Mouse (Mus musculus): Measurements from ENCODE around the gene Cfdp1. TPM values are rescaled to one million over a fixed set of nuclear protein-coding genes. Genes with fewer than 3 reads are reported as not detected.

The Cfdp1 gene
- polyA plus RNA-seq, 1 experiment, result 60.6 TPM

DNA sequence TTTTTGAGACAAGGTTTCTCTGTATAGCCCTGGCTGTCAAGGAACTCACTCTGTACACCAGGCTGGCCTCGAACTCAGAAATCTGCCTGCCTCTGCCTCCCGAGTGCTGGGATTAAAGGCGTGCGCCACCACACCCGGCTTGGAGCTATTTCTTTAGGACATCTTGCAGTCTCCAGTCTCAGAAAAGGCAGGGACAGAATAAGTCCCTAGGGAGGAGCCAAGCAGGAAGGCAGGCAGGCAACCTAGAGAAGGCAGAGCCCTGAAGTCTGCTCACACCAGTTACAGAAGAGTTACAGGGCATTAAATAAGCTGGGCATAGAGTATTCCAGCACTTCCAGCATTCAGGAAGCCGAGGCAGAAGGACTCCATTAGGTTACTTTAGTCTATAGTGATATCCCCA, 128.8 kb downstream of the Cfdp1 start:
- peaks cover 58% of the 10 kb centered on the region for H3K4me1 ChIP-seq (ENCODE audit: control insufficient read depth, insufficient read depth, insufficient read length, low read length)
- peak overlapping the region; percentile 72 for H3K27ac ChIP-seq (replicated peaks; ENCODE audit: low read depth, low read length)

DNA sequence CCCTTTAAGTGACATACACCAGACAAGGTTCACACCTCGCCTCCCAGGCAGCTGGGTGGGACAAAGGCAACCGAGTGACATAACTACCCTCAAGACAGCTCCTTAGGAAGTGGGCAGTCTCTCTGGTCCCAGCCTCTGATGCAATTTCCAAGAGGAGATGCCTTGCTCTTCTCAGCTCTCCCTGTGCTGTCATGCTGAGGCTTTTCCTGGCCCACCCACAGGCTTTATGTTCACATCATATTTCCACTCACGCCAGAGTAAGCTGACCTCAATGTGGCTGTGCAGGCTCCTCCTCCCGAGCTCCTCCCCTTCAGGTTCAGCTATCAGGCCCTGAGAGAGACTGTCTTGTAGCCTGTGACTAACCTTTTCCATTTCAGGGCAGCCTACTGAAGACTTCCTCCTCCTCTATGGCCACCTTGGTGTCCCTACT, 134.0 kb downstream of the Cfdp1 start:
- Histone ChIP-seq H3K4me3 (ENCODE audit: insufficient read depth, low read depth, low read length) (no peak overlapping the region), H3K4me1 (ENCODE audit: control insufficient read depth, insufficient read depth, insufficient read length, low read length) (peaks cover 26% of the 10 kb centered on the region), H3K27ac (replicated peaks; ENCODE audit: low read depth, low read length) (no peak overlapping the region)

More for the DNA sequence above, 128.8 kb downstream of the Cfdp1 start:
- H3K4me3 ChIP-seq (ENCODE audit: insufficient read depth, low read depth, low read length), result no peak overlapping the region

DNA sequence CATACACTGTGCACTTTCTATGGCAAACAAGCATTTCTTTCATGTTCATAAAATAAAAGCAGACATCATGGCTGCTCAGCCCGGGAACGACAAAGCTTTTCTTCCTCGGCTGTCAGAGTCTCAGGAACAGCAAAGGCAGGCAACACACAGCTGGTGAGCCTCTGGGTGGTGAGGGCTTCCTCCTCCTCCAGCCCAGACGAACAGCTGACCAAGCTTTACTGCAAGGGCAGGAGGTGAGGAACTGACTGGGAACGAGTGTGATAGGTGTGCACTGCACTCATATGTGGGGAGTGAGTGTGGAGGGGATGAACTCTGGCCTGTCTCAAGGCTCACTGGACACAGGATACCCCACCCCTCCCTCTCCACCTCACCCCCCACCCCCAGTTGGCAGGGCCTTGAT, 135.2 kb downstream of the Cfdp1 start:
- Histone ChIP-seq H3K4me1 (ENCODE audit: control insufficient read depth, insufficient read depth, insufficient read length, low read length) (peaks cover 14% of the 10 kb centered on the region), H3K27ac (replicated peaks; ENCODE audit: low read depth, low read length) (no peak overlapping the region), H3K4me3 (ENCODE audit: insufficient read depth, low read depth, low read length) (no peak overlapping the region)

Other genes with a start within 250 kb of the Cfdp1 start
- 84.9 and 93.8 TPM in 2 replicates for gene Ldhd, start 223.9 kb downstream of the Cfdp1 start, polyA plus RNA-seq (2012; ENCODE audit: insufficient read depth, insufficient read length, missing spikeins)
- 5.3 and 6.8 TPM in 2 replicates for gene Zfp1, start 210.9 kb downstream of the Cfdp1 start, polyA plus RNA-seq (2012; ENCODE audit: insufficient read depth, insufficient read length, missing spikeins)
- gene Ctrb1, start 163.3 kb downstream of the Cfdp1 start, polyA plus RNA-seq (2012; ENCODE audit: insufficient read depth, insufficient read length, missing spikeins), result not detected in 2 replicates
- 6.5 and 8.7 TPM in 2 replicates for gene Bcar1, start 110.5 kb downstream of the Cfdp1 start, polyA plus RNA-seq (2012; ENCODE audit: insufficient read depth, insufficient read length, missing spikeins)
- gene Tmem170, start 22.5 kb upstream of the Cfdp1 start, polyA plus RNA-seq (2012; ENCODE audit: insufficient read depth, insufficient read length, missing spikeins), result 4.5 and 6.0 TPM in 2 replicates
- not detected in 2 replicates for gene Chst5, start 56.2 kb upstream of the Cfdp1 start, polyA plus RNA-seq (2012; ENCODE audit: insufficient read depth, insufficient read length, missing spikeins)
- 0.54 and 2.1 TPM in 2 replicates for gene Tmem231, start 79.6 kb upstream of the Cfdp1 start, polyA plus RNA-seq (2012; ENCODE audit: insufficient read depth, insufficient read length, missing spikeins)
- gene Gabarapl2, start 86.4 kb upstream of the Cfdp1 start, polyA plus RNA-seq (2012; ENCODE audit: insufficient read depth, insufficient read length, missing spikeins), result 116 and 142 TPM in 2 replicates
- gene Adat1, start 138.0 kb upstream of the Cfdp1 start, polyA plus RNA-seq (2012; ENCODE audit: insufficient read depth, insufficient read length, missing spikeins), result 1.5 and 2.4 TPM in 2 replicates
- gene Kars, start 157.0 kb upstream of the Cfdp1 start, polyA plus RNA-seq (2012; ENCODE audit: insufficient read depth, insufficient read length, missing spikeins), result 62.3 and 65.6 TPM in 2 replicates
- 6.3 and 8.0 TPM in 2 replicates for gene Terf2ip, start 157.1 kb upstream of the Cfdp1 start, polyA plus RNA-seq (2012; ENCODE audit: insufficient read depth, insufficient read length, missing spikeins)
- gene Gm6793, start 160.7 kb upstream of the Cfdp1 start, polyA plus RNA-seq (2012; ENCODE audit: insufficient read depth, insufficient read length, missing spikeins), result not detected in 2 replicates

Measured in brown adipose tissue, adult 24 weeks (tissue).